Mouse (Mus musculus) liver, adult 2 months (tissue): ENCODE data around the gene Plxna4. TPM values are rescaled to one million over a fixed set of nuclear protein-coding genes. Genes with fewer than 3 reads are reported as not detected.

ENCODE experiments used
- DNase-seq: peaks from one replicate; pipeline ENCODE4 v3.0.0-alpha.2; 2011; ENCODE audit warnings: low read depth, low spot score; ENCODE audit errors: extremely low read depth
- H3K27ac ChIP-seq: fragments of 200-500 bp; replicated peaks from 2 replicates; pipeline ENCODE4 v1.5.1; 2012; ENCODE audit warnings: low read depth, mild to moderate bottlenecking, control low read depth, inconsistent platforms, low read length; ENCODE audit not compliant: insufficient read depth
- H3K27me3 ChIP-seq: fragments of 200-500 bp; 2 replicates; pipeline ENCODE4 v1.6.1; 2012; ENCODE audit warnings: mild to moderate bottlenecking, moderate library complexity, low read length, inconsistent platforms; ENCODE audit not compliant: control insufficient read depth, insufficient read depth
- H3K36me3 ChIP-seq: fragments of 200-500 bp; 2 replicates; pipeline ENCODE4 v1.6.1; 2012; ENCODE audit warnings: low read length, inconsistent platforms; ENCODE audit not compliant: control insufficient read depth, insufficient read depth
- H3K4me1 ChIP-seq: fragments of 200-500 bp; 2 replicates; pipeline ENCODE4 v1.6.1; 2011; ENCODE audit warnings: low read length; ENCODE audit not compliant: control insufficient read depth, insufficient read depth
- H3K4me3 ChIP-seq: fragments of 200-500 bp; 2 replicates; pipeline ENCODE4 v1.5.1; 2011; ENCODE audit warnings: low read depth, mild to moderate bottlenecking, control low read depth, low read length, moderate library complexity; ENCODE audit not compliant: insufficient read depth
- H3K79me2 ChIP-seq: fragments of 200-500 bp; 2 replicates; pipeline ENCODE4 v1.6.1; 2012; ENCODE audit warnings: inconsistent platforms, mild to moderate bottlenecking, low read length, moderate library complexity; ENCODE audit not compliant: control insufficient read depth, insufficient read depth
- H3K9ac ChIP-seq: fragments of 200-500 bp; 2 replicates; pipeline ENCODE4 v1.6.1; 2012; ENCODE audit warnings: low read depth, mild to moderate bottlenecking, control low read depth, inconsistent platforms, low read length
- CTCF ChIP-seq: fragments of 200-500 bp; IDR thresholded peaks from 2 replicates; pipeline ENCODE4 v1.5.1; 2011; ENCODE audit warnings: low read depth, low read length, control low read depth
- POLR2A ChIP-seq: fragments of 200-500 bp; IDR thresholded peaks from 2 replicates; pipeline ENCODE4 v1.6.1; 2011; ENCODE audit warnings: low read length, control low read depth; ENCODE audit not compliant: insufficient read depth; ENCODE audit errors: extremely low read depth
- WGBS: fragments of 180-500 bp; shearing (Covaris S2); methylation state at CpG from one replicate; pipeline ENCODE4 v1.1.7; 2018; 5-methylcytosine and 5-hydroxymethylcytosine counted together
- polyA plus RNA-seq: library from polyadenylated mRNA; depleted of rRNA; stranded (reverse); fragments of >200 nt; gene quantifications from 2 replicates; pipeline ENCODE4 v1.2.3, GENCODE M21; 2012
- total RNA-seq: library from RNA; depleted of rRNA; stranded (reverse); fragments of >200 nt; gene quantifications from 2 replicates; pipeline ENCODE4 v1.2.3, GENCODE M21; 2014

The Plxna4 gene
- total and polyA plus RNA-seq, 2 experiments = 0.32 to 1.0 TPM

DNA sequence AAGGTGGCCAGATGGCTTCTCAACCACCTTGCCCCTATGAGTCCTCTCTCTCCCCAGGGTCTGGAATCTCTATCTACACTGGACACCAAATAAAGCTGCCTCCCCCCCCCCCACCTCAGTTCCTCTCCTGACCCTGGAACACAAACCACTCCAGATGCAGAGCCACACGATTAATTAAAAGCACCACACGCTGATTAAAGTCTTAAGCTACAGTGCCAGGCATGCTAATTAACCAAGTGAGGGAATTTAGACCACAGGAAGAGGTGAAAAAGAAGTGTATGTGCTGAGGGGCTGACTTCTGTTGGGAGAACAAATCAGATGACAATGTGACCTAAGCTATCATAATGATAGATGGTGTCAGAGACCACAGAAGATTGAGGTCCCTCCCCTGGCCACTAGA is 332.8 kb downstream of the Plxna4 start:
- WGBS = 62% methylated on average over 2 of the region's 2 CpGs
- H3K36me3 ChIP-seq = no peaks in the 10 kb centered on the region
- TF ChIP-seq POLR2A (no peak), CTCF (no peak)
- no peak overlapping the region for H3K9ac ChIP-seq
- no peak overlapping the region for H3K4me3 ChIP-seq
- H3K4me1 ChIP-seq = no peaks in the 10 kb centered on the region
- DNase-seq = no peak
- H3K27ac ChIP-seq = no peak overlapping the region
- H3K79me2 ChIP-seq = no peaks in the 10 kb centered on the region
- no peaks in the 10 kb centered on the region; the same call in 1 of the 2 replicates for H3K27me3 ChIP-seq

DNA sequence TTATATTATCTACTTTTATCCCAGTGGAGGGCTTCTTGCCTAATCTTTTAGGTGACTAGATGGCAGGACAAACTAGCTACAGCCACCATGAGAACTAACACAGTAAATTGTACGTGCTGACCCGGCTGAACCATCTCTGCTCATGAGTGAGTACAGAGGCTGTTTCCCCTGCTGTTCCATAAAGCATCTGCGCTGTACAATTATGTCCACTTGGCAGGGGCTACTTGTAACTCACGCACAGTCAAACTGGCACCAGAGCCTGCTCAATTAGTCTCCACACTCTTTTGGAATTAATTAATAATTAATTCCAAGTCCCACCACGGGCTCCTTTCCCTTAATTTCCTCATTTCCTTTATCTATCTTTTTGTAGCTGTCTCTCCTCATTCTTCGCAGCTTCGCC is 335.8 kb downstream of the Plxna4 start:
- TF ChIP-seq POLR2A (no peak), CTCF (no peak)
- no peak for DNase-seq
- Histone ChIP-seq H3K27ac (no peak overlapping the region), H3K36me3 (no peaks in the 10 kb centered on the region), H3K4me1 (no peaks in the 10 kb centered on the region), H3K4me3 (no peak overlapping the region), H3K27me3 (no peaks in the 10 kb centered on the region; the same call in 1 of the 2 replicates), H3K79me2 (no peaks in the 10 kb centered on the region), H3K9ac (no peak overlapping the region)
- 86% methylated on average over 7 of the region's 7 CpGs for WGBS

DNA sequence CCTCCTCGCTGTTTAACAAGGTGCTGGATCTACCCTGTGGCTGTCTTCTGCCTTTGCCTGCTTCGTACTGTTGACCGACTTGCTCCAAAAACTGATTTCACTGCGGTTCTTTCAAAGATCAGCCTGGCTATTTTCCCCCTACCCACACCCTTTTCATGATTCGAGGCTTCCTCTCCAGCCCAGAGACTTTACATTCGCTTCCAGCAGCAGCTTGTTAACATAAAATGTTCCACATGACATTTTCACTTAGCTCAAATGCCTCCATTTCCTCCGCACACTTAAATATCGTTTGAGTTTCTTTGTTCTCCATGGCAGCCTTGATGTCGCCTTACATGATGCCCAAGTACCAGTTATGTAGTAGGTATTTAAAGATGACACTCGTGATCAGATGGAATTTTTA is 336.3 kb downstream of the Plxna4 start:
- Histone ChIP-seq H3K27ac (no peak overlapping the region), H3K4me1 (no peaks in the 10 kb centered on the region), H3K79me2 (no peaks in the 10 kb centered on the region), H3K4me3 (no peak overlapping the region), H3K36me3 (no peaks in the 10 kb centered on the region), H3K9ac (no peak overlapping the region), H3K27me3 (no peaks in the 10 kb centered on the region; the same call in 1 of the 2 replicates)
- no peak for DNase-seq
- TF ChIP-seq POLR2A = no peak
- no peak for TF ChIP-seq CTCF
- WGBS = 83% methylated on average over 10 of the region's 10 CpGs

DNA sequence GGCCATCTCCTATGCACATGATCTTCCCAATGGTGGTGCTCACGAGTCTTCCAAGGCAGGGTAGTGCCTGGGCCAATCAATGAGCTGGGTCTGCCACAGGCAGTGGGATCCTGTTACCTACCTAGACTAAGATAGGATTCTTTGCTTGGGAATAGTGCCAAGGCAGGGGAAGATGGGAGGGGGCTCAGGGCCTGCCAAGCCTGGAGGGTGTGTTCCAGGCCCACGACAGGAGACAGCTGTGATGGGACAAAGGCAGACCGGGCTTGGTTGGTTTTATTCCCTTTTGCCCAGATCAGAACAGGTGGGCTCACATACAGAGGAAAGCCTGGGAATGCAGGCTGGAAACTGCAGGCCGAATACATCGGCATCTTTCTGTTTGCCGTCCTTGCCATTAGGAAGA is 342.0 kb downstream of the Plxna4 start:
- DNase-seq = no peak
- H3K27me3 ChIP-seq = no peaks in the 10 kb centered on the region
- H3K27ac ChIP-seq = no peak overlapping the region
- H3K4me1 ChIP-seq = no peaks in the 10 kb centered on the region
- H3K4me3 ChIP-seq = no peak overlapping the region
- H3K79me2 ChIP-seq = no peaks in the 10 kb centered on the region
- WGBS = 81% methylated on average over 6 of the region's 6 CpGs
- H3K9ac ChIP-seq = no peak overlapping the region
- no peak for TF ChIP-seq CTCF
- TF ChIP-seq POLR2A = no peak
- no peaks in the 10 kb centered on the region for H3K36me3 ChIP-seq

DNA sequence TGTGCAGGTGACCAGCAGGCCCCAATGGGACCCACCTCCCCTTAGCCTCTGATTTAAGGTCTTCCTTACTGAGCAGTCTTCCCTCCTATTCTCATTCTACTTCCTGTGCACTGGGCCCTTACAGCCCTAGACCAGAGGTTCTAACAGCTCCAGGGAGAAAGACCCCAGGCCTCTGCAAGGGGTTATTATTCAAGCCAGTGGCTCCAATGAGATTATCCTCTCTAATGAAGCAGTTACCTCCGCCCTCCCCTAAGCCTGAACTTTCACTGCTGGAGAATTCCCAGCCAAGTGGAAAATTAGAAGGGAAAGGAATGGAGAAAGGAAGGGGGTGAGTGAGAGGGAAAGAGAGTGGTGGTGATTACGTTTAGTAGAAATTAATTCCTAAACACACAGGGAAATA is 345.0 kb downstream of the Plxna4 start:
- DNase-seq = no peak
- H3K27ac ChIP-seq = no peak overlapping the region
- TF ChIP-seq POLR2A = no peak
- no peak for TF ChIP-seq CTCF
- no peaks in the 10 kb centered on the region for H3K36me3 ChIP-seq
- H3K79me2 ChIP-seq = no peaks in the 10 kb centered on the region
- H3K9ac ChIP-seq = no peak overlapping the region
- H3K27me3 ChIP-seq = no peaks in the 10 kb centered on the region
- H3K4me1 ChIP-seq = no peaks in the 10 kb centered on the region
- 72% methylated on average over 2 of the region's 2 CpGs for WGBS
- H3K4me3 ChIP-seq = no peak overlapping the region

DNA sequence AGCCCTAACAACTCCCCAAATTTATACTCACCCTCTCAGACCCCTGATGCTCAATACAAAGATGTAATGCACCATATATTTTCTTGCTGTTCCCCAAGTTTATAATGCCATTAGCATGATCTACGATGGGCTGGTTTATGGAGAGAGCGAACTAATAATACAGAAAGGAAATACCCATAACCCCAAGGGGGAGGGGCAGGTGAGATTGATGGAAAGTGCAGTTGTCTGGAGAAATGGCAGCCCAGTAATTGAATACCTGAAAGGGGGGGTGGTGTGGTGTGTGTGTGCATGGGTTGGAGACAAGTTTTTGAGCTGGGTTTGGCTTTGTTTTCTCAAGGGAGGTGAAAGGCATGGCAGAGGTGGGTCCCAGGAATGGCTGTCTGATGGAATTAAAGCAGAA is 356.6 kb downstream of the Plxna4 start:
- no peak overlapping the region for H3K9ac ChIP-seq
- H3K79me2 ChIP-seq = no peaks in the 10 kb centered on the region
- WGBS = 88% methylated on average over 2 of the region's 2 CpGs

More for the DNA sequence above, 356.6 kb downstream of the Plxna4 start:
- H3K27ac ChIP-seq = no peak overlapping the region
- DNase-seq = no peak
- H3K4me1 ChIP-seq = no peaks in the 10 kb centered on the region
- H3K36me3 ChIP-seq = no peaks in the 10 kb centered on the region
- no peak overlapping the region for H3K4me3 ChIP-seq
- no peaks in the 10 kb centered on the region for H3K27me3 ChIP-seq
- no peak for TF ChIP-seq POLR2A
- no peak for TF ChIP-seq CTCF
